Mouse (Mus musculus): ENCODE data around the gene Pax3.

- TF ChIP-seq CTCF (IDR thresholded peaks at IDR 0.05; ENCODE audit: low read depth) (no peak), EP300 (IDR thresholded peaks at IDR 0.05; ENCODE audit: low read depth) (no peak)
These were observed 67.7 kb downstream of the Pax3 start for GRCm38 (mm10) chr1:78129267-78129666.
